Mouse (Mus musculus) heart, embryonic 13.5 days (tissue): Measurements from ENCODE around the gene Snx19. TPM values are rescaled to one million over a fixed set of nuclear protein-coding genes. Genes with fewer than 3 reads are reported as not detected.

Experiments used
- ATAC-seq: fragments of 200-750 bp; cut with Nextera tagmentation; 2 replicates; pipeline ENCODE4 v1.8.0; 2017; ENCODE audit warnings: moderate TSS enrichment; ENCODE audit not compliant: insufficient number of reproducible peaks, low FRiP score, low TSS enrichment; ENCODE audit errors: extremely low read depth
- H3K27ac ChIP-seq: fragments of 300-500 bp; sonication (generic); replicated peaks from 2 replicates; pipeline ENCODE4 v1.5.1; 2015; ENCODE audit warnings: moderate library complexity, mild to moderate bottlenecking, inconsistent platforms
- H3K27me3 ChIP-seq: fragments of 300-500 bp; sonication (generic); replicated peaks from 2 replicates; pipeline ENCODE4 v1.6.1; 2015; ENCODE audit warnings: mild to moderate bottlenecking, inconsistent platforms
- H3K36me3 ChIP-seq: fragments of 300-500 bp; sonication (generic); 2 replicates; pipeline ENCODE4 v1.6.1; 2015; ENCODE audit warnings: mild to moderate bottlenecking, inconsistent platforms
- H3K4me1 ChIP-seq: fragments of 300-500 bp; sonication (generic); 2 replicates; pipeline ENCODE4 v1.6.1; 2015; ENCODE audit warnings: inconsistent platforms
- H3K4me2 ChIP-seq: fragments of 300-500 bp; sonication (generic); 2 replicates; pipeline ENCODE4 v1.6.1; 2015; ENCODE audit warnings: inconsistent platforms, mild to moderate bottlenecking, moderate library complexity
- H3K4me3 ChIP-seq: fragments of 300-500 bp; sonication (generic); 2 replicates; pipeline ENCODE4 v1.5.1; 2015; ENCODE audit warnings: moderate library complexity, mild to moderate bottlenecking, inconsistent platforms
- H3K9ac ChIP-seq: fragments of 300-500 bp; sonication (generic); 2 replicates; pipeline ENCODE4 v1.6.1; 2015; ENCODE audit warnings: inconsistent platforms, mild to moderate bottlenecking, moderate library complexity
- H3K9me3 ChIP-seq: fragments of 300-500 bp; sonication (generic); 2 replicates; pipeline ENCODE4 v1.6.1; 2016; ENCODE audit warnings: inconsistent platforms
- WGBS: fragments of 180-500 bp; shearing (Covaris S2); methylation state at CpG from one replicate; pipeline ENCODE4 v1.1.7; 2015; ENCODE audit warnings: mixed read lengths; 5-methylcytosine and 5-hydroxymethylcytosine counted together
- polyA plus RNA-seq: library from polyadenylated mRNA; unstranded; fragments of >200 nt; fragmentation: Nextera tagmentation; extraction: Ambion mirVana; gene quantifications from 2 replicates; pipeline ENCODE4 v1.2.1, GENCODE M21; 2015

Gene Snx19
- polyA plus RNA-seq, 1 experiment from 2014 or later = 14.4 TPM

GRCm38 (mm10) chr9:30484183-30484582, 57.3 kb downstream of the Snx19 start:
- Histone ChIP-seq H3K9me3 (no peaks in the 10 kb centered on the region), H3K4me2 (no peak overlapping the region), H3K4me1 (no peaks in the 10 kb centered on the region; the same call in 1 of the 2 replicates), H3K27ac (no peak overlapping the region), H3K4me3 (no peak overlapping the region), H3K9ac (no peak overlapping the region), H3K36me3 (no peaks in the 10 kb centered on the region), H3K27me3 (no peaks in the 10 kb centered on the region)
- WGBS = 72% methylated on average over 3 of the region's 3 CpGs
- ATAC-seq = no peak

DNA sequence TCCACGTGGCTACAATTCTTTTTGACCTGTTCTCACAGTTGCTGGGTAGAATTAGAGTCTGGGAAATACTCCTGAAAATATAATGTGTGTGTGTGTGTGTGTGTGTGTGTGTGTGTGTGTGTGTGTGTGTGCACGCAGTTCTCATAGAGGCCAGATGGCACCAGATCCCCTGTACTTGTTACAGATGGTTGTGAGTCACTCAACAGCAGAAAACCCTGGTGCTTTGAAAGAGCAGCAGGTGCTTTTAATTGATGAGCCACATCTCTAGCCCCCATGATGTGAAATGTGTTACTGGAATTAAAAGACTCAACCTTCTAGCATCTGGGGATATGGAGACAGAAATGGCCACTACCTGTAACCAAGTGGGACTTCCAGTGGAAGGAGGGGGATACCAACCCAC, 58.3 kb downstream of the Snx19 start:
- Histone ChIP-seq H3K36me3 (no peaks in the 10 kb centered on the region), H3K27ac (no peak overlapping the region), H3K4me1 (no peaks in the 10 kb centered on the region; the same call in 1 of the 2 replicates), H3K9me3 (no peaks in the 10 kb centered on the region), H3K27me3 (no peaks in the 10 kb centered on the region), H3K4me3 (no peak overlapping the region), H3K4me2 (no peak overlapping the region), H3K9ac (no peak overlapping the region)
- no peak for ATAC-seq
- 80% methylated on average over 2 of the region's 2 CpGs for WGBS

- H3K4me2 ChIP-seq = no peak overlapping the region
- H3K4me3 ChIP-seq = no peak overlapping the region
- no peaks in the 10 kb centered on the region for H3K9me3 ChIP-seq
- H3K27me3 ChIP-seq = no peaks in the 10 kb centered on the region
- ATAC-seq = no peak
- no peaks in the 10 kb centered on the region for H3K4me1 ChIP-seq
- no peak overlapping the region for H3K27ac ChIP-seq
- H3K36me3 ChIP-seq = no peaks in the 10 kb centered on the region
- 74% methylated on average over 1 of the region's 1 CpGs for WGBS
- no peak overlapping the region for H3K9ac ChIP-seq
Observed at GRCm38 (mm10) chr9:30488384-30488783, 61.5 kb downstream of the Snx19 start.

DNA sequence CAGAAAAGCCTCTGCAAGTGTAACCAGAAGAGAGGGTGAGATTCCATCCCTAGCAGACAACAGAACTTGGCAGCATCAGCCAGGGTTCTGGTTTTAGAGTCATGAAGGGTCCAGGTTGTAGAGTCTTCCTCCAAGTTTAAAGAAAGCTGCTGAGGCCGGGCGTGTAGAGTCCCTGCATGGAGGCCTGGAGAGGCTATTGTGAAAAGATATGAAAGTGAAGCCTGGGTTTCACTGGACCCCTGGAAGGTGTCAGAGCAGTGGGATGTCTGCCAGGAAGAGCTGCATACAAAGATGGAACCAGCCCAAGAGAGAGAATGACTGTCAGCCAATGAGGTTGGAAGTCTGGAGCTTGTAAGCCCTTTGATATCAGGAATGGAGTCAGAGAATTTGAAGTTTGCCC, 67.5 kb downstream of the Snx19 start:
- H3K4me2 ChIP-seq = no peak overlapping the region
- H3K4me1 ChIP-seq = peaks cover 7% of the 10 kb centered on the region
- H3K4me3 ChIP-seq = no peak overlapping the region
- ATAC-seq = no peak
- H3K27me3 ChIP-seq = no peaks in the 10 kb centered on the region
- H3K9me3 ChIP-seq = no peaks in the 10 kb centered on the region
- H3K27ac ChIP-seq = no peak overlapping the region
- WGBS = 55% methylated on average over 2 of the region's 2 CpGs
- no peak overlapping the region for H3K9ac ChIP-seq
- no peaks in the 10 kb centered on the region for H3K36me3 ChIP-seq

DNA sequence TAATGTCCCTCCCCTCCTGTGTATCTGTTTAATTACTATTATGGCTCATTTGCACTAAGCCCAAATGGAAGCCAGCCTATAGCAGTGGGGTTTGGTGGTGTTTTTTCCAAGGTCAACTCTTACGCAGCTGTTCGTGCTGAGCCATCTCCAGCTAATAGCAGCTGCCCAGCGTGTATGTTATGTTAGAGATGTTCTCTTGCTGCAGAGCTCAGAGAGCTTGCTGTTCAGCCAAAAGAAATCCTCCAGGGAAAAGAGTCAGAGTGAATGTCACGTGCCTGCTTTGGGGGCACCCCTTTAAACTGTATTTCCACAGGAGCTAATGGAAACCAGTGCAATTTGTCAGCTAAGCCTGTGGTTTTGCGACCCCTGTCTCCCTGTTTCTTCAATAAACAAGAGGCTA, 82.1 kb downstream of the Snx19 start:
- no peak overlapping the region for H3K27ac ChIP-seq
- no peak overlapping the region for H3K4me3 ChIP-seq
- no peak for ATAC-seq
- H3K36me3 ChIP-seq = no peaks in the 10 kb centered on the region
- no peak overlapping the region for H3K4me2 ChIP-seq
- 74% methylated on average over 5 of the region's 5 CpGs for WGBS
- no peak overlapping the region for H3K9ac ChIP-seq
- no peaks in the 10 kb centered on the region for H3K9me3 ChIP-seq
- no peaks in the 10 kb centered on the region for H3K4me1 ChIP-seq
- H3K27me3 ChIP-seq = no peaks in the 10 kb centered on the region

- Histone ChIP-seq H3K9ac (no peak overlapping the region), H3K4me1 (no peaks in the 10 kb centered on the region), H3K9me3 (no peaks in the 10 kb centered on the region), H3K27ac (no peak overlapping the region), H3K36me3 (no peaks in the 10 kb centered on the region), H3K27me3 (no peaks in the 10 kb centered on the region), H3K4me3 (no peak overlapping the region), H3K4me2 (no peak overlapping the region)
- no peak for ATAC-seq
Observed at GRCm38 (mm10) chr9:30515953-30516352, 89.0 kb downstream of the Snx19 start.
